ENCODE assay signal across 9 mouse cellular contexts in the genomic region with DNA sequence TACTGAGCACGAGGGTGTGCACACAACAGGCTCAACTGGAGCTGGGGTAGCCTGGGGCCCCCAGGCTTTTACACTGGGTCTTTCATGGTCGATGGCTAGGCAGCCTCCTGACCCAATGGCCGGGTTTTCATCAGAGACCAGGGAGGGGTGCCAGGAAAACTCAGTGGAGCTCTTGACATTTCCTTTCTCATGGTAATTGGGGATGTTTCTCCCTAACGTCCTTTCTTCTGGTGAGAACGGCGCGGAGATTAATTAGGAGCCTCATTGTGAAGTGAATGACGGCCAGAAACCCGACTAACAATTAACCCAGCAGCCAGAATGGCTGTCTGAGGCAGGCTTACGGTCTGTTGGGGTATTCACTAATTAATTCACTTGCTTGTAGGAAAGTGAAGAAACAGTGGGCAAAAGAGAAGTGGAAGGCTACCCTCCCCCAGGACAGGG.
DNase-seq lines count a peak whose midpoint lies in the region; ATAC-seq and TF ChIP-seq lines count a peak whose summit lies in the region.
"Had no signal": no experiment of that assay in that cellular context is flagged by ENCODE, and none has a peak within 500 bp of the region (broad histone marks: within the 10 kb centered on the region; RNA-seq: fewer than 3 reads in every experiment).

No protein-coding gene starts in this region.

- no peak for TF ChIP-seq CTCF in heart, adult 2 months (IDR thresholded peaks at IDR 0.05)
- TF ChIP-seq CTCF in brain, embryonic 14.5 days (IDR thresholded peaks at IDR 0.05; ENCODE audit: borderline replicate concordance, extremely low read depth, insufficient read depth, insufficient read length), result no peak
- no peak for TF ChIP-seq CTCF in forebrain, postnatal 0 days (IDR thresholded peaks at IDR 0.05; ENCODE audit: low read depth)
- no peak for TF ChIP-seq CTCF in intestine, postnatal 0 days (IDR thresholded peaks at IDR 0.05; ENCODE audit: low read depth)

- H3K4me1 ChIP-seq in heart, embryonic 13.5 days, result peaks cover 33% of the 10 kb centered on the region
- peaks cover 4% of the 10 kb centered on the region for H3K4me1 ChIP-seq in heart, adult 2 months (ENCODE audit: control insufficient read depth, insufficient read depth, low read length)
- H3K4me1 ChIP-seq in forebrain, postnatal 0 days (ENCODE audit: insufficient read depth), result peaks cover 56% of the 10 kb centered on the region
- peaks cover 74% of the 10 kb centered on the region for H3K4me1 ChIP-seq in midbrain, embryonic 16.5 days (ENCODE audit: control insufficient read depth, insufficient read depth, low read length)
- H3K4me1 ChIP-seq in intestine, postnatal 0 days (replicated peaks; ENCODE audit: control insufficient read depth, insufficient read depth, low read length), result no peaks in the 10 kb centered on the region
- peaks cover 5% of the 10 kb centered on the region; the same call in 1 of the 2 replicates for H3K4me1 ChIP-seq in intestine, embryonic 16.5 days (ENCODE audit: control insufficient read depth, insufficient read depth, low read length)

- H3K27ac ChIP-seq in heart, embryonic 13.5 days (replicated peaks), result peak overlapping the region; percentile 33; the same call in 1 of the 2 replicates
- H3K27ac ChIP-seq in heart, adult 2 months, result no peak overlapping the region
- H3K27ac ChIP-seq in forebrain, postnatal 0 days (ENCODE audit: low read depth, low read length), result peak overlapping the region; percentile 80
- peak overlapping the region; percentile 79 for H3K27ac ChIP-seq in midbrain, embryonic 16.5 days (ENCODE audit: low read length)
- no peak overlapping the region for H3K27ac ChIP-seq in intestine, postnatal 0 days (ENCODE audit: low read depth, low read length)
- no peak overlapping the region for H3K27ac ChIP-seq in intestine, embryonic 16.5 days (ENCODE audit: low read length)

- no peaks in the 10 kb centered on the region for H3K79me2 ChIP-seq in heart, adult 2 months (replicated peaks; ENCODE audit: control insufficient read depth, insufficient read depth, low read length)

- H3K4me3 ChIP-seq in heart, embryonic 13.5 days, result no peak overlapping the region
- no peak overlapping the region for H3K4me3 ChIP-seq in heart, adult 2 months
- peak overlapping the region; percentile 12; the same call in 1 of the 2 replicates for H3K4me3 ChIP-seq in forebrain, postnatal 0 days (ENCODE audit: low read depth, low read length)
- no peak overlapping the region for H3K4me3 ChIP-seq in midbrain, embryonic 16.5 days (ENCODE audit: low read depth, low read length)
- H3K4me3 ChIP-seq in intestine, postnatal 0 days (ENCODE audit: low read depth, low read length), result no peak overlapping the region
- H3K4me3 ChIP-seq in intestine, embryonic 16.5 days (ENCODE audit: low read length), result no peak overlapping the region

- intact Hi-C loops in heart, adult 2 months (cut with DNase I), result no loop called here

- H3K36me3 ChIP-seq in heart, embryonic 13.5 days, result peaks cover 31% of the 10 kb centered on the region
- H3K36me3 ChIP-seq in heart, adult 2 months (ENCODE audit: control insufficient read depth, insufficient read depth, low read length), result no peaks in the 10 kb centered on the region
- H3K36me3 ChIP-seq in forebrain, postnatal 0 days (ENCODE audit: insufficient read depth), result peaks cover 27% of the 10 kb centered on the region
- peaks cover 19% of the 10 kb centered on the region for H3K36me3 ChIP-seq in midbrain, embryonic 16.5 days (ENCODE audit: control insufficient read depth, insufficient read depth, low read length)
- no peaks in the 10 kb centered on the region for H3K36me3 ChIP-seq in intestine, postnatal 0 days (ENCODE audit: control insufficient read depth, insufficient read depth)
- no peaks in the 10 kb centered on the region; the same call in 1 of the 2 replicates for H3K36me3 ChIP-seq in intestine, embryonic 16.5 days (ENCODE audit: control insufficient read depth, insufficient read depth, low read length)

- no peak for DNase-seq in heart, adult 2 months
- peak; percentile 98 for DNase-seq in brain, embryonic 14.5 days (ENCODE audit: low read depth)
- DNase-seq in forebrain, postnatal 0 days, result peak; percentile 83
- no peak for DNase-seq in spleen, adult 12 weeks (ENCODE audit: low spot score)
- DNase-seq: adrenal gland, adult 8-10 months had no signal

- WGBS in heart, embryonic 13.5 days, result 39% methylated on average over 10 of the region's 10 CpGs
- 49% methylated on average over 10 of the region's 10 CpGs for WGBS in heart, adult 2 months
- WGBS in forebrain, postnatal 0 days, result 2% methylated on average over 10 of the region's 10 CpGs
- 4% methylated on average over 10 of the region's 10 CpGs for WGBS in midbrain, embryonic 16.5 days
- 37% methylated on average over 10 of the region's 10 CpGs for WGBS in intestine, postnatal 0 days
- WGBS in intestine, embryonic 16.5 days, result 31% methylated on average over 10 of the region's 10 CpGs

- no peaks in the 10 kb centered on the region for H3K27me3 ChIP-seq in heart, embryonic 13.5 days (replicated peaks)
- H3K27me3 ChIP-seq in heart, adult 2 months (ENCODE audit: control insufficient read depth, insufficient read depth, low read length), result no peaks in the 10 kb centered on the region
- no peaks in the 10 kb centered on the region for H3K27me3 ChIP-seq in forebrain, postnatal 0 days (ENCODE audit: insufficient read depth, low read length)
- H3K27me3 ChIP-seq in midbrain, embryonic 16.5 days (ENCODE audit: control insufficient read depth, insufficient read depth, low read depth, low read length), result no peaks in the 10 kb centered on the region
- H3K27me3 ChIP-seq in intestine, postnatal 0 days (replicated peaks; ENCODE audit: control insufficient read depth, insufficient read depth, low read length), result no peaks in the 10 kb centered on the region
- H3K27me3 ChIP-seq in intestine, embryonic 16.5 days (replicated peaks; ENCODE audit: control insufficient read depth, insufficient read depth, low read length), result no peaks in the 10 kb centered on the region

- no peak for TF ChIP-seq POLR2A in heart, adult 2 months (IDR thresholded peaks at IDR 0.05; ENCODE audit: insufficient read depth, low read depth, low read length)
- TF ChIP-seq POLR2A in brain, embryonic 14.5 days (IDR thresholded peaks at IDR 0.05; ENCODE audit: borderline replicate concordance, extremely low read depth, insufficient read depth, insufficient read length, poor library complexity, severe bottlenecking), result no peak

- ATAC-seq in heart, embryonic 13.5 days (ENCODE audit: extremely low read depth, insufficient number of reproducible peaks, low FRiP score, low TSS enrichment), result no peak
- peak; percentile 78 for ATAC-seq in forebrain, postnatal 0 days
- ATAC-seq in midbrain, embryonic 16.5 days, result peak; percentile 78
- ATAC-seq in intestine, postnatal 0 days, result no peak
- ATAC-seq in intestine, embryonic 16.5 days, result no peak

- no peak for TF ChIP-seq EP300 in heart, adult 2 months (IDR thresholded peaks at IDR 0.05; ENCODE audit: insufficient read depth, low read depth, low read length)

- H3K9ac ChIP-seq in heart, embryonic 13.5 days, result no peak overlapping the region
- no peak overlapping the region for H3K9ac ChIP-seq in heart, adult 2 months (ENCODE audit: low read depth, low read length)
- peak overlapping the region; percentile 31 for H3K9ac ChIP-seq in forebrain, postnatal 0 days
- H3K9ac ChIP-seq in midbrain, embryonic 16.5 days (ENCODE audit: low read depth, low read length), result peak overlapping the region; percentile 37; the same call in 1 of the 2 replicates
- no peak overlapping the region for H3K9ac ChIP-seq in intestine, postnatal 0 days (ENCODE audit: low read depth, low read length)
- H3K9ac ChIP-seq in intestine, embryonic 16.5 days (ENCODE audit: low read depth, low read length), result no peak overlapping the region

- no peaks in the 10 kb centered on the region for H3K9me3 ChIP-seq in heart, embryonic 13.5 days
- H3K9me3 ChIP-seq in forebrain, postnatal 0 days (ENCODE audit: low read length), result no peaks in the 10 kb centered on the region
- H3K9me3 ChIP-seq in midbrain, embryonic 16.5 days (replicated peaks; ENCODE audit: control insufficient read depth, low read length, poor library complexity, severe bottlenecking), result no peaks in the 10 kb centered on the region
- H3K9me3 ChIP-seq in intestine, postnatal 0 days (ENCODE audit: control insufficient read depth), result no peaks in the 10 kb centered on the region
- H3K9me3 ChIP-seq in intestine, embryonic 16.5 days (ENCODE audit: control insufficient read depth, low read length), result no peaks in the 10 kb centered on the region

- no peak overlapping the region; the same call in 1 of the 2 replicates for H3K4me2 ChIP-seq in heart, embryonic 13.5 days
- H3K4me2 ChIP-seq in forebrain, postnatal 0 days (ENCODE audit: low read depth), result peak overlapping the region; percentile 38
- H3K4me2 ChIP-seq in midbrain, embryonic 16.5 days (ENCODE audit: low read length), result peak overlapping the region; percentile 25
- no peak overlapping the region for H3K4me2 ChIP-seq in intestine, postnatal 0 days (replicated peaks; ENCODE audit: low read depth)
- H3K4me2 ChIP-seq in intestine, embryonic 16.5 days (ENCODE audit: low read depth, low read length), result no peak overlapping the region

Comparison
In these comparisons a context has a peak if more than half of its experiments do, and no peak if none do; other contexts are left out.
1. H3K27ac ChIP-seq: peak in heart, embryonic 13.5 days (single experiment), forebrain, postnatal 0 days (single experiment) and midbrain, embryonic 16.5 days (single experiment); none in heart, adult 2 months (single experiment), intestine, postnatal 0 days (single experiment) and intestine, embryonic 16.5 days (single experiment).
2. ATAC-seq: peak in forebrain, postnatal 0 days (single experiment) and midbrain, embryonic 16.5 days (single experiment); none in heart, embryonic 13.5 days (single experiment), intestine, postnatal 0 days (single experiment) and intestine, embryonic 16.5 days (single experiment).
3. H3K4me2 ChIP-seq: peak in forebrain, postnatal 0 days (single experiment) and midbrain, embryonic 16.5 days (single experiment); none in heart, embryonic 13.5 days (single experiment), intestine, postnatal 0 days (single experiment) and intestine, embryonic 16.5 days (single experiment).
4. H3K9ac ChIP-seq: peak in forebrain, postnatal 0 days (single experiment) and midbrain, embryonic 16.5 days (single experiment); none in heart, embryonic 13.5 days (single experiment), heart, adult 2 months (single experiment), intestine, postnatal 0 days (single experiment) and intestine, embryonic 16.5 days (single experiment).
5. DNase-seq: peak in brain, embryonic 14.5 days (single experiment) and forebrain, postnatal 0 days (single experiment); none in heart, adult 2 months (0 of 2) and spleen, adult 12 weeks (single experiment).